Mouse (Mus musculus) hematopoietic stem cell, adult 5-6 weeks (primary cell): ENCODE measurements around the gene Bloc1s5. TPM values are rescaled to one million over a fixed set of nuclear protein-coding genes. Genes with fewer than 3 reads are reported as not detected.
"Not testable (repeated sequence)": the region's sequence is repeated elsewhere in the genome, so short reads cannot be mapped to it uniquely, and the experiment has no call there.

Source experiments
- ATAC-seq, 2 experiments: fragments of 125-278 bp in 1 of 2; replicated peaks in 1 of 2; 2 replicates each; pipeline ENCODE4 v1.8.0; 2016 to 2017; ENCODE audit warnings: inconsistent platforms in 2 of 2, mild to moderate bottlenecking in 2 of 2, moderate number of reproducible peaks in 2 of 2, low read depth in 1 of 2, moderate TSS enrichment in 1 of 2; ENCODE audit not compliant: low FRiP score in 2 of 2, poor library complexity in 2 of 2, severe bottlenecking in 2 of 2, insufficient read depth in 1 of 2, low TSS enrichment in 1 of 2
- total RNA-seq: library from RNA; stranded (forward); fragments of 172-1452, 232-1000 nt; gene quantifications from 2 replicates; pipeline ENCODE4 v1.2.3, GENCODE M21; 2017

The Bloc1s5 gene
- total RNA-seq, 1 experiment from 2014 or later, result 8.3 TPM

GRCm38 (mm10) chr13:38625492-38626228, 9.2 kb downstream of the Bloc1s5 start:
- peak in 1 of 2 experiments; percentile 12; a peak in 1 of 4 replicates for ATAC-seq

- no peak for ATAC-seq
Measured at GRCm38 (mm10) chr13:38624292-38624902, 10.5 kb downstream of the Bloc1s5 start.

- ATAC-seq, result no peak
Measured at GRCm38 (mm10) chr13:38623296-38623695, 11.6 kb downstream of the Bloc1s5 start.

- ATAC-seq, result not testable (repeated sequence)
Measured at GRCm38 (mm10) chr13:38618001-38618630, 16.8 kb downstream of the Bloc1s5 start.

- no peak for ATAC-seq
Measured at GRCm38 (mm10) chr13:38616887-38617286, 18.0 kb downstream of the Bloc1s5 start.

GRCm38 (mm10) chr13:38615656-38616055, 19.3 kb downstream of the Bloc1s5 start:
- ATAC-seq, result no peak

- ATAC-seq, result no peak
Measured at GRCm38 (mm10) chr13:38614298-38614697, 20.6 kb downstream of the Bloc1s5 start.

- no peak for ATAC-seq
Measured at GRCm38 (mm10) chr13:38613583-38613982, 21.3 kb downstream of the Bloc1s5 start.

GRCm38 (mm10) chr13:38612608-38613007, 22.3 kb downstream of the Bloc1s5 start:
- no peak for ATAC-seq

- no peak for ATAC-seq
Measured at GRCm38 (mm10) chr13:38612179-38612578, 22.7 kb downstream of the Bloc1s5 start.

- ATAC-seq, result no peak
Measured at GRCm38 (mm10) chr13:38610336-38610735, 24.6 kb downstream of the Bloc1s5 start.

GRCm38 (mm10) chr13:38607130-38607529, 27.8 kb downstream of the Bloc1s5 start:
- no peak for ATAC-seq

GRCm38 (mm10) chr13:38605353-38605752, 29.6 kb downstream of the Bloc1s5 start:
- ATAC-seq, result no peak

GRCm38 (mm10) chr13:38602966-38603365, 31.9 kb downstream of the Bloc1s5 start:
- no peak for ATAC-seq

- no peak for ATAC-seq
Measured at GRCm38 (mm10) chr13:38602243-38602832, 32.6 kb downstream of the Bloc1s5 start.

- no peak for ATAC-seq
Measured at GRCm38 (mm10) chr13:38600811-38601210, 34.1 kb downstream of the Bloc1s5 start.

- ATAC-seq, result no peak
Measured at GRCm38 (mm10) chr13:38597076-38597475, 37.8 kb downstream of the Bloc1s5 start.

- ATAC-seq, result no peak
Measured at GRCm38 (mm10) chr13:38596461-38596860, 38.4 kb downstream of the Bloc1s5 start.
